Mouse (Mus musculus) left cerebral cortex, adult 9 months (tissue): ENCODE data around the gene Lpar2.

Source experiments
- DNase-seq, 2 experiments: peaks; one replicate each; pipeline ENCODE4 v3.0.0; 2022; ENCODE audit warnings: low spot score in 2 of 2

The Lpar2 gene

DNA sequence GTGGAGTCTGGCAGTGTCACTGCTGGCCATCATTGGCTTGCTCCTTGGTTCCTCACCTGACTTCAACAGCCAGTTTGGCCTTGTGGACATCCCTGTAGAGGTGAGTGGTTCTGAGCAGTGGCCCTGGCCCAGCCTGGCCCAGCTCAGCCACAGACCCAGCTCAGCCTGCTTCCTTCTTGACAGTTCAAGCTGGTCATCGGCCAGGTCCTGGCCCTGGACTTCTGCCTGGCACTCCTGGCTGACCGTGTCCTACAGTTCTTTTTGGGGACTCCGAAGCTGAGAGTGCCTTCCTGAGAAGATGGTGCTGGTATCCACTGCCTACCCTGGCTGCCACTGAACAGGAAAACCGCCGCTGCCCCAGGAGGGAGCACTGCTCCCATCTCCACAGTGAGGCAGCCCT lies 15.0 kb upstream of the Lpar2 start:
- DNase-seq: no peak

- peak in 1 of 2 experiments; percentile 60 for DNase-seq
Observed at GRCm38 (mm10) chr8:69808094-69808863, 13.9 kb upstream of the Lpar2 start, which contains the start of gene Gmip. TSS of gene Gmip (plus strand) at chr8:69808679.

GRCm38 (mm10) chr8:69808864-69809403 lies 13.3 kb upstream of the Lpar2 start:
- peak in 1 of 2 experiments; percentile 30 for DNase-seq

DNA sequence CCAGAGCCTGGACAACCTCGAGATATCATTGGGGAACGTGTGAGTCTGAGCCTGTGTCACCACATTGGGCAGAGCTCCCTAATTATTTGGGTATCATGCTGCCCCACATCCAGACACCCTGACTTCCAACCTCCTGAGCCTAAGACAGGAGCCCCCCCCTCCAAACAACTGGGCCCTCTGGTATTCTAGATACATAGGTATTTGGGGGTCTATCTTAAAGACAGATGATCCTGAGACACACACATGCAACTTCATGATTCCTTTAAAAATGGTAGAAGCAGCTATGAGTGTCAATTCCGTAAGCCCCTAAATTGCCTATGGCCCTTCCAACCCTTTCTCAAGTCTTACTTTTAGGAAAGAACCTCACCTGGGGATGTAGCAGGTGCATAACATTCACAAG lies 12.4 kb upstream of the Lpar2 start:
- DNase-seq: no peak

DNA sequence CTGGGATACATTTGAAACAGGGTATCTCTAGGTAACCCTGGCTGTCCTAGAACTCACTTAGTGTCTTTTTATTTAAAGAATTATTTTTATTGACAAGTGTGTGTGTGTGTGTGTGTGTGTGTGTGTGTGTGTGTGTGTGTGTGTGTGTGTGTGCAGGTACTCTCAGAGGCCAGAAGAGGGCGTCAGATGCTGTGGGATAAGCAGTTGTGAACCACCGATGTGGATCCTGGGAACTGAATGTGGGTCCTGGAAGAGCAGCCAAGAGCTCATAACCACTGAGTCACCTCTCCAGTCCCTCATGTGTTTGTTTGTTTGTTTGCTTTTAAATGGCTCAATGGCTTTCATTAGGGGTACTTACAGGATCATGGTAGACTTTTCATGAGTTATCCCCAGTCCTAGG lies 7.3 kb upstream of the Lpar2 start:
- DNase-seq: no peak

- no peak for DNase-seq
Observed at GRCm38 (mm10) chr8:69815396-69815795, 6.8 kb upstream of the Lpar2 start.

DNA sequence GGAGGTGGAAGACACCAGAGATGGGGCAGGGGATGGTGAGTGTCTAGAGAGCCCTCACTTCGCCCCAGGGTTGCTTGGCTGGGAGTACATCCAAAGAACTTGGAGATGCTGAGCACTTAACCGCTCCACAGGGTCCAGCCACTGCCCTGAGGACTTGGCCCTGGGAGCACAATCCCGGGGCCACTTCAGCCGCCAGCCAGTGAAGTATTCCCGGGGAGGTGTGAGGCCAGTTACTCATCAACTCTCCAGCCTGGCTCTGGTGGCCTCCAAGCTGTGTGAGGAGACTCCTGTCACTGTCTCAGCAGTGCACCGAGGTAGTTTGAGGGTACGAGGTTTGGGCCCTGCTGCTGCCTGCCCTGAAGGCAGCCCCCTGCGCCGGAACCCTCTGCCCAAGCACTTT lies 1.8 kb upstream of the Lpar2 start:
- no peak for DNase-seq

DNA sequence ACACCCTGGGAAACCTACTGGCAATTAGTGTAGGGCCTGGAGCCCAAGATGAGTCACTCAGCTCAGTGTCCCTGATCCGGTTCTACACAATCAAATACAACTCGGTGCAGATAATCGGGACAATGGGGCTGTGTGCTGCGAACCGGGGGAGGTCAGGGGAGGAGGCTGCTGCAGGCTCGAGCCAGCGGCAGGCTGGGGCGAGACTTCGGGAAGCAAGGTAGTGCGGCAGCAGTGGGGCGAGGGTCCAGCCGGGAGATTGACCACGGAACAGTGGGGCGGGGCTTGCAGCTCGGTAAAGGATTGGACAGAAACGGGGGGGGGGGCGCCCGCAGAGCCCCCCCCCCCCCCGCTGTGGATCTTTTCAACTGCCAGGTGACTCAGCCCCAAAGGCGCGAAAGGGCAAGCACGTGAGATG lies 251 bp upstream of the Lpar2 start:
- no peak for DNase-seq

DNA sequence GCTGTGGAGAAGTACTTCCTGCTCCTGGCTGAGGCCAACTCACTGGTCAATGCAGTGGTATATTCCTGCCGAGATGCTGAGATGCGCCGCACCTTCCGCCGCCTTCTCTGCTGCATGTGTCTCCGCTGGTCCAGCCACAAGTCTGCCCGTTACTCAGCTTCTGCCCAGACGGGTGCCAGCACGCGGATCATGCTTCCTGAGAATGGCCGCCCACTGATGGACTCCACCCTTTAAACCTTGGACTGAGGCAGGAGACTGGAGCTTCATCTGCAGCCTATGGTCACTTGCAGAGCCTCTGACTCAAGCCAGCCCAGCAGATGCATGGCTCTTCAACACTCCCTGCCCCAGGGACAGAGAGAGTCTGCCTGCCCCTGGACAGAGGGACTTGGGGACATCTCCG lies 4.1 kb downstream of the Lpar2 start:
- DNase-seq: no peak

DNA sequence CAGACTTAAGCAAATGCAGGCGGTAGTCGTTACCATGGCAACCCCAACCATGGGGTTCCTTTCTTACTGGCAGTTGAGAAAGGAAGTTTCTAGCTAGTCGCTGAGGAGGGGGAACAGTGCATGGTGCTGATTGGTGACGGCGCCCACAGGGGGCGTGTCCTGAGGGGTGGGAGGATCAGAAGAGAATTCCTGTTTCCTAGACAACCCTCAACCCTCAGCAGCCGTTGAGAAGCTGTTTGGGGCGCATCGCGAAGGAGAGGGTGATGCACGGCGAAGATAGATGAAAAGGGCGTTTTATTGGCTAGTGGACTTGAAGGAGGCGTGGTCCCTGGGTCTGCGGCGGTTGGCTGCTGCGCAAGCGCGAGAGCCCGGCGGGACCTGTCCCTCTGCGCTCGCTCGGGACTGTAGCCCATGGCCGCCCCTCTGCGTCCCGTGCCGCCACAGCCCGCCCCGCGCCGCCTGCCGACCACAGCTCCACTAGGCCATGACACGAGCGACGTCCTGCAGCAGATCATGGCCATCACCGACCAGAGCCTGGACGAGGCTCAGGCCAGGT lies 10.1 kb downstream of the Lpar2 start, which contains the start of gene Pbx4:
TSS of gene Pbx4 (plus strand) at position 194 of the 556 bp plus-strand sequence.
- DNase-seq: peak; percentile 97

DNA sequence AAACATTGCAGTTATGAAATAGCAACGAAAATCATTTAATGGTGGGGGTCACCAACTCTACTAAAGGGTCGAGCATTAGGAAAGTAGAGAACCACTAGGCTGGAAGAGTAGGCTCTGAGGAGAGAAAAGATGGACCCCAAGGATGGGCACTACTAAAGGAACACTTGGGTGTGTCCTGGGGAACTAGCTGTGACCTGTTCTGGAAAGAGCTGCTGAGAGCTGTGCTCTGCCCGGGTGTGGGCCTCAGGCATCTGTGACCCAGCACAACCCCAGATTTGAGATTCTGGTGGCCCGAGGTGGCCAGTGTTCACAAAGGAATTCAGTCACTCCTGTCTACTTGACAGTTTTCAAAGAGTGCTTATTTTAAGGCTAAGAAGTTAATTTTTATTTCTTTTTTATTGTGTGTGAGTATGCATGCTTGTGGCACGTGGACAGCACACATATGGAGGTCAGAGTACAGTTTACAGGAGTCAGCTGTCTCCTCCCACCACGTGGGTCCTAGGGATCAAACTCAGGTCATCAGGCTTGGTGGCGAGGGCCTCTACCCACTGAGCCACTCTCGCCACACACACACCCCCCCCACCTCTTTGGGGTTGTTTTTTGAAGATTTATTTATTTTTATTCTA lies 14.9 kb downstream of the Lpar2 start:
- no peak for DNase-seq

GRCm38 (mm10) chr8:69847167-69848065 lies 25.2 kb downstream of the Lpar2 start:
- DNase-seq: no peak

DNA sequence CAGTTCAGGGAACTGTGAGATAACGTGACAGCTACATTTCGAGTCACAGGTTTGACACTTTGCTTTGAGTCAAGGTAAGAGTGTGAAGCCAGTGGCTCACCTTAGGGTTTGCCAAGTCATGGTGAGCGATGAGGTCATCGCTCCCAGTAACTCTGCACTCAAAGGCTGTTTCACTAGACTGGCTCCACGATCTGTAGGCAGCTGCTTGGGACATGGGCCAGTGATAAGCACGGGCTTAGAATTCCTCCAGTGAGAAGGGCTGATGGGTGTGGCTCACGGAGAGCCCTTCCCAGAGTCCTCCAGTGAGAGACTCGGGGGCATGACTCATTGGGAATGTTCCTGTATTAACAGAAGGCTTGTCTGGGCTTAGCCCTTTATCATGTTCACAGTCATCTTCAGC lies 26.7 kb downstream of the Lpar2 start:
- no peak for DNase-seq

DNA sequence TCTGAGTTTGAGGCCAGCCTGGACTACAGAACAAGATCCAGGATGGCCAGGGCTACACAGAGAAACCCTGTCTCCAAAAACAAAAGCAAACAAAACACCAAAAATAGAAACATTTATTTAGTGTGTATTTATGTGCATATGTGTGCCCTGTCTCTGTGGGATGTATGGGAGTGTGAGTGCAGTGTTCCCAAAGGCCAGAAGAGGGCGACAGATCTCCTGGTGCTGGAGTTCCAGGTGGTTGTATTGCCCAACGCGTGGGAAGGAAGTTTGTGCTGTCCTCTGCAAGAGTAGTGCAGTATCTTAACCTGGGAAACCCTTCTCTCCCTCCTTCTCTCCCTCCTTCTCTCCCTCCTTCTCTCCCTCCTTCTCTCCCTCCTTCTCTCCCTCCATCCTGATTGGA lies 27.7 kb downstream of the Lpar2 start:
- no peak for DNase-seq

- DNase-seq: no peak
Observed at GRCm38 (mm10) chr8:69850926-69851506, 28.8 kb downstream of the Lpar2 start.

- DNase-seq: no peak
Observed at GRCm38 (mm10) chr8:69853869-69854268, 31.6 kb downstream of the Lpar2 start.

- DNase-seq: no peak
Observed at GRCm38 (mm10) chr8:69860807-69861206, 38.6 kb downstream of the Lpar2 start.

GRCm38 (mm10) chr8:69861251-69861650 lies 39.0 kb downstream of the Lpar2 start:
- no peak for DNase-seq

GRCm38 (mm10) chr8:69863387-69864020 lies 41.3 kb downstream of the Lpar2 start:
- DNase-seq: peak in 1 of 2 experiments; percentile 40

DNA sequence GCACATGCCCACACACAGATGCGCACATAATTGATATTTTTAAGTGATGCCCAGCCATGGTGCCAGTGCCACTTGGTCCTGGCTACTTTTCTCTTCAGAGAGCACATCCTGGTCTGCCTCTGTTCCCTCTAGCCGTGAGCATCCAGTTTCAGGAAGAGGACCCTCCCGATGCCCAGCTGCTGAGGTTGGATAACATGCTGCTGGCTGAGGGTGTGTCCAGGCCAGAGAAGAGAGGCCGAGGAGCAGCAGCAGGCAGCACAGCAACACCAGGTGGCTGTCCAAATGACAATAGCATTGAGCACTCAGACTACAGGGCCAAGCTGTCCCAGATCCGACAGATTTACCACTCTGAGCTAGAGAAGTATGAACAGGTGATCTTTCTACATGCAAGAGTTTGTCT lies 42.0 kb downstream of the Lpar2 start:
- DNase-seq: no peak
